Mouse (Mus musculus) cerebellum, adult (tissue): ENCODE measurements around the gene 2900026A02Rik.

Source experiments
- ATAC-seq: cut with Nextera tagmentation; 2 replicates; pipeline ENCODE4 v1.9.2; 2017; ENCODE audit warnings: mild to moderate bottlenecking, moderate library complexity, mixed read lengths; ENCODE audit not compliant: insufficient number of reproducible peaks, low FRiP score, low TSS enrichment

2900026A02Rik gene

DNA sequence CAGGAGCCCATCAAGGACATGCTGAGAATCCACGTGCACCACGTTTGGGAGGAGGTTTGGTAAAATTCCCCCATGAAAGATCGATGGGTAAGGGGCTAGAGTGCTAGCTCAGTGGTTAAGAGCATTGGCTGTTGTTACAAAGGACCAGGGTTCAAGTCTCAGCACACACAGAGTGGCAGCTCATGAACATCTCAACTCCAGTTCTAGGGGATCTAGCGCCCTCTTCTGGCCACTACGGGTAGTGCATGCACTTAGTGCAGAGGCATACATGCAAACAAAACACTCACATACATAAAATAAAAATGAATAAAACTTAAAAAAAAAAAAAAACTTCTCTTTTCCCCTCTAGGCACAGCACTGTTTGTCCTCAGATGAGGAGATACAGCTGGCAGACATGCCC, 142.3 kb downstream of the 2900026A02Rik start:
- ATAC-seq = no peak

DNA sequence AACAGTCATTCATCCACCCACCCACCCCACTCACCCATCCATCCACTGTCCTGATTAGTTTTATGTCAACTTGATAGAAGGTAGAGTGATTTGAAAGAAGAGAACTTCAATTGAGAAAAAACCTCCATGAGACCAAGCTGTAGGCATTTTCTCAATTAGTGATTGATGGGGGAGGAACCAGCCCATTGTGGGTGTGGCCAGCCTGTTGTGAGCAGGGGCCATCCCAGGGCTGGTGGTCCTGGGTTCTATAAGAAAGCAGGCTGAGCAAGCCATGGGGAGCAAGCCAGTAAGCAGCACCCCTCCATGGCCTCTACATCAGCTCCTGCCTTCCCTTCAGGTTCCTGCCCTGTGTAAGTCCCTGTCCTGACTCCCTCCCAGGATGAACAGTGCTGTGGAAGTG, 151.0 kb downstream of the 2900026A02Rik start, which contains the start of gene Crybb2:
Crybb2 (minus strand) TSS at position 101 of the 400 bp plus-strand sequence.
- no peak for ATAC-seq

DNA sequence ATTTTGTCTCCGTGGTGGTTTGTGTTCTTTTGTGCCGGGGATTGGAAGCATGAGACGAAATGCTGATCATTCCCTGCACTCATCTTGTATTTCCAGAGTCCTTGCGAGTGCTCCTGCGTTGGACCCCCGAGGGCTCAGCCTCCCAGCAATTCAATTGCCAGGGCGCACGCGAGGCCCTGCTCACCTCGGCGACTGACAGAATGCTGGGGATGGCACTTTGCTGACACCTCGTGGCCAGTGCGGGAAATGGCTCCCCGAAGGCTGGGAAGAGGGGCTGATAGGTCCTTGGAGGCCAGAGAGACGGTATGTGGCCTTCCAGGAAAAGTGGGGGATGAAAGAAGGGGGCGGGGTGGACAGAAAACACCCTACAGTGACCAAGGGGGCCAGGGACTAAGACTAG, 166.7 kb downstream of the 2900026A02Rik start:
- ATAC-seq = peak; percentile 36; the same call in 1 of the 2 replicates

DNA sequence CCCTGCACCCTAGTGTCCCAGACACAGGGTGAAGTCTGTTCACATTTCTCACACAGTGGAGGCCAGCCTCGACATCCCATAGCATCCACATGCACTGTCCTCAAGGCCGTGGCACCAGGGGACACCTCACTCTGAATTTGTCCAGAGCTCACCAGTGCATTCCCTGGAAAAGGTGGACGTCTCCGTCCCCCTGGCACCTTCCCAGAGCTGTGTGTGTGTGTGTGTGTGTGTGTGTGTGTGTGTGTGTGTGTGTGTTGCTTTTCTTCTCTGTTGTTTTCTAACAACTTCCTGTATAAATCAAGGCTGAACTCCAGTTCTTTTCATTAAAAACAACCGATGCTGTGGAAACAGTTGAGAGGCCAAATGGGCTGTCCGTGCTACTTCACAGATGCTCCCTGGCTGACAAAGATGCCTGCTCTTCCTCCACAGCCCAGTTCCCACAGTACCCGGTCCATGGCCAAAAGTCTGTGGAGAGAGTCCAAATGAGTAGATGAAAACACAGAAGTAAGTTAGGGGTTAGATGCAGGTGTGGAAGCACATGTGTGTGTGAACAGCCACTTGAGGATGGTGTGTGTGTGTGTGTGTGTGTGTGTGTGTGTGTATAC, 170.4 kb downstream of the 2900026A02Rik start:
- no peak for ATAC-seq

DNA sequence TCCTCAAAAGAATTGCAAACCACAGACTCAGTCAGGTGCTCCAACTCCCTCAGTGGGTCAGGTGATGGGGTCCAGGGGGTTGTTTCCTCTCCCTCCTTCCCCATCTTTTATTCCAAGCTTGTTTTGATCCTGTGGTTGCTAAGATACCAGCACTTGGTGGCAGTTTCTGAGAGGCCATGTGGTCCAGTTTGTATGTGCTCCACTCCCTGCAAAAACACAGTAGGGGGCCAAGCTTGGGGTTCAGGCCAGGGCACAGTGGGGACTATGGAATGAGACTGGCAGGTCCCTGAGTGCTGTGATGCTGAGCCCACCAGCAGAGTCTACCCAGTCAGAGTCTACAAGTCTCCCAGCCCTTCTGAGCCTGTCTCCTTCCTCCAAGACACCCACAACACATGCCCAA, 171.2 kb downstream of the 2900026A02Rik start:
- ATAC-seq = no peak

DNA sequence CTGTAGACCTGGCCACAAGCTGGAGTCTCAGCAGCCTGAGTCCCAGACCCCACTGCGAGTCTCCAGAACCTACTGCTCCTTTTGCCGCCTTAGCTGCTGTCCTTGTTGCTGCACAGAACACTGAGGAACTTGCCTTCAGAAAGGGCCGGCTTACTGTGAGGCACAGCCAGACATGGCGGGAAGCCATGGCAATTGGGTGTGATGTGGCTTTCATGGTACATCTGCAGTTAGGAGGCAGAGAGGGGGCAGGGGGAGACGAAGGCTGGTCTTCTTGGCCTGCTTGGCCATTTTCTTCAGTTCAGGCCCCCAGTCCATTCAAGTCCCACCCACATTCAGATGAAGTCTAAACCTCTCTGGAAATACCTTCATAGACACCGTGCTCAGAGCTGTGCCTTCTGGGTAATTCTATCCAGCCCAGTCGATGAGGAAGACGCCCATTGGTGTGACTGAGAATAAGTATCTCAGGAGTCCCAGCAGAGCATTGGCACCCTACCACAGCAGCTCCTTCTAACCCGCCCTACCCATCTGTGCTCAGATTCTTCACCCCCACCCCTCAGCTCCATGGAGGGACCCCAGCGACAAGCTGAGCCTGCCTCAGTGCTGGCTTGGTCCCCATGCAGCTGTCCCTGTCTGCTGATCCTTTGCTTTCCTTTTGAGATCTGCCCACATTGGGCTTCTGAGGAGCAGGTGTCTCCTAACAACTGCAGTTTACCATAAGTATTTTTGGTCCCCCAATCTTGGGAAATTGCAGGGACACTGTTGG, 175.3 kb downstream of the 2900026A02Rik start:
- no peak for ATAC-seq

DNA sequence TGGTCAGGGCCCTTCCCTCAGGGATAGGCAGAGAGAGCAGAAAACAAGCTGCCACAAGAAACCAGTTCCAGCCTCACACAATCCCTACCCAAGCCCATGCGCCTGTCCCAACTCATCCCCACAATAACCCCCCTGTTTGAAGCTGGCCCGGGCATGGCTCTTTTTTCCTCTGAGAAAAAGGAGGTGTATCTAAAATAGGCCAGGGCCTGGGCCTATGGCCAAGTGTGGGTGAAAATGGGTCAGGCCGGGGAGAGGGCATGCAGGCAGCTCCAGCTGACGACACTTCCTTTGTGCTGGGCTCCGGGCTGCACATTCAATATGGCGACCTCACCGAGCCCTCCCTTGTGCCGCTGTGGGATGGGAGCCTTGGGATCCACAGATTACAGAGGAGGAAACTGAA, 177.5 kb downstream of the 2900026A02Rik start:
- peak; percentile 71 for ATAC-seq

DNA sequence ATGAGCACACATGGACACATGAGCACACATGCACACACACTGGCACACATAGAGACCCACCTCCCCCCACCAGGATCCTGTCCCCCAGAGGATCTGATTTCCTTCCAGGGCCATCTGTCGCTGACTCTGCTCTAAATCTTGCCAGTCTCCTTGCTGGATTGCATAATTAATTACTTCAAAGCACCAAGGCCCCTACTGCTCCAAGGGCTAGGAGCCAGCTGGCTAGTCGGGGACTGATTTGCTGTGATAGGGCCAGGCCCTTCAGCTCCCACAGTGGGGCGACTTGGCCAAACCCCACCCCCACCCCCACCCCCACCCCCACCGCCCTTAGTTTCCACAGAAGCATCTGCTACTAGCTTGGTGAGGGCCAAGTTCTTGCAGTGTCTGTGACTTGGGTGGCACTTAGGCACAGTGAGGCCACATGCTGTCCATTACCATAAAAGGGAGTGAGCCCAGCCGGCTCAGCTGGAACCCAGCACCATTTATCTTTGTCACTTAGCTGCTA, 179.4 kb downstream of the 2900026A02Rik start:
- ATAC-seq = peak; percentile 74

DNA sequence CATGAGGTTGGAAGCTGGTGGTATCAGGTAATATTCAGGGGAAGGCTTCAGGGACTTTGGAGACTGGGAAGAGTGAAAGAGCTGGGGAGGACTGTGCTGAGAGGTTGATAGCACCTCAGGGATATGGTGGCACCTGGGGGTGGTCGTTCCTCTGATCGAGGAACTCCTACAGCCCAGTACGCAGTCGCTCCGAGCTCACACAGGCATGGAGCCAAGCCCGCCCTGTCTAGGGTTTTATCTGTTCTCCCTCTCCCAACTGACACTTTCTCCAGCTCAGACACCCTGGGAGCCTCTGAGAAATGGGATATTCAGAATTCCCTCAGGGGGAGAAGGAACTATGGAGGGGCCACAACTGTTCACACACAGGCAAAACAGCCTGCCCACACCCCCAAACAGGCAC, 180.3 kb downstream of the 2900026A02Rik start:
- ATAC-seq = no peak

DNA sequence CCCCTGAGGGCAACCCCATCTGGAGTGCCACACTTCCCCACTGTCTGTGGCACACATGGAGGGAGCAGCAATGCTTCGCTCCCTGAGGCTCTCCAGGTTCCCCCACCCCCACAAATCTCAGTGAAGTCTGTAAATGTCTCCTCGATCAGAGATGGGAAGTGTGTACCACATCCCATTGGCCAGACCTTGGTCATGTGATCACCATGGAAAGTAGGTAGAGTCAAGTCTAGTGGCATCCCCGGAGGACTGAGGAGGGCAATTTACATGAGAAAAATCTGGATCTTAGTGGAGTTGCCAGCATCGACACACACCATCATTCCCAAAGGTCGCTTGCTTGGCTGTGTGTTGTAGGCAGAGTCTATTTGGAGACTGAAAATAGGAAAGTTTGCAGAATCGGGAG, 182.4 kb downstream of the 2900026A02Rik start:
- ATAC-seq = no peak
